Mouse (Mus musculus) right cerebral cortex, postnatal 14 days (tissue): Measurements from ENCODE around the gene Umps.

ENCODE experiments used
- DNase-seq: peaks from one replicate; pipeline ENCODE4 v3.0.0; 2022

Gene Umps

GRCm38 (mm10) chr16:33953008-33953407, 13.8 kb downstream of the Umps start:
- no peak for DNase-seq

- peak; percentile 80 for DNase-seq
These were observed 16.0 kb downstream of the Umps start for GRCm38 (mm10) chr16:33950830-33951229.

- DNase-seq = no peak
These were observed 16.5 kb downstream of the Umps start for GRCm38 (mm10) chr16:33950386-33950785.

- no peak for DNase-seq
These were observed 18.9 kb downstream of the Umps start for GRCm38 (mm10) chr16:33947664-33948571.

GRCm38 (mm10) chr16:33946021-33946420, 20.8 kb downstream of the Umps start:
- no peak for DNase-seq

- no peak for DNase-seq
These were observed 22.1 kb downstream of the Umps start for GRCm38 (mm10) chr16:33944772-33945171.

GRCm38 (mm10) chr16:33944126-33944525, 22.7 kb downstream of the Umps start:
- no peak for DNase-seq

GRCm38 (mm10) chr16:33943388-33943787, 23.4 kb downstream of the Umps start:
- no peak for DNase-seq

- no peak for DNase-seq
These were observed 24.5 kb downstream of the Umps start for GRCm38 (mm10) chr16:33942341-33942740.

GRCm38 (mm10) chr16:33941271-33941781, 25.5 kb downstream of the Umps start:
- DNase-seq = no peak

GRCm38 (mm10) chr16:33940095-33940494, 26.7 kb downstream of the Umps start:
- no peak for DNase-seq

- no peak for DNase-seq
These were observed 27.2 kb downstream of the Umps start for GRCm38 (mm10) chr16:33939636-33940035.

GRCm38 (mm10) chr16:33939133-33939531, 27.7 kb downstream of the Umps start:
- no peak for DNase-seq

- no peak for DNase-seq
These were observed 28.3 kb downstream of the Umps start for GRCm38 (mm10) chr16:33938311-33939132.

GRCm38 (mm10) chr16:33937567-33937966, 29.3 kb downstream of the Umps start:
- no peak for DNase-seq

GRCm38 (mm10) chr16:33936885-33937284, 30.0 kb downstream of the Umps start:
- DNase-seq = no peak

GRCm38 (mm10) chr16:33935407-33935785, 31.4 kb downstream of the Umps start:
- no peak for DNase-seq

GRCm38 (mm10) chr16:33934701-33935406, 32.0 kb downstream of the Umps start:
- peak; percentile 62 for DNase-seq

GRCm38 (mm10) chr16:33933411-33933810, 33.4 kb downstream of the Umps start:
- no peak for DNase-seq

GRCm38 (mm10) chr16:33932126-33932525, 34.7 kb downstream of the Umps start:
- no peak for DNase-seq

- no peak for DNase-seq
These were observed 35.2 kb downstream of the Umps start for GRCm38 (mm10) chr16:33931682-33932081.

- no peak for DNase-seq
These were observed 36.1 kb downstream of the Umps start for GRCm38 (mm10) chr16:33930785-33931184.
